Mouse (Mus musculus) heart, postnatal 10 days (tissue): ENCODE measurements at regions not wholly inside any gene's neighbourhood (a gene's known extent, or its start where the extent isn't known, plus 50 kb on each side); places are given as distances from the start of the nearest gene placed in this dataset.
A peak's percentile ranks its signal among the peaks of the same experiment; 100 is the strongest.

ENCODE experiments used
- DNase-seq, 2 experiments: peaks; one replicate each; pipeline ENCODE4 v3.0.0; 2021
- intact Hi-C: fragments of 180-260 bp; cut with DNase I; formaldehyde crosslinking; loops from one replicate; pipeline ENCODE4 v1.15.1; 2025

GRCm38 (mm10) chr2:6263565-6263964, 50.7 kb upstream of the Echdc3 start:
- intact Hi-C loops: no loop called here
- no peak for DNase-seq

DNA sequence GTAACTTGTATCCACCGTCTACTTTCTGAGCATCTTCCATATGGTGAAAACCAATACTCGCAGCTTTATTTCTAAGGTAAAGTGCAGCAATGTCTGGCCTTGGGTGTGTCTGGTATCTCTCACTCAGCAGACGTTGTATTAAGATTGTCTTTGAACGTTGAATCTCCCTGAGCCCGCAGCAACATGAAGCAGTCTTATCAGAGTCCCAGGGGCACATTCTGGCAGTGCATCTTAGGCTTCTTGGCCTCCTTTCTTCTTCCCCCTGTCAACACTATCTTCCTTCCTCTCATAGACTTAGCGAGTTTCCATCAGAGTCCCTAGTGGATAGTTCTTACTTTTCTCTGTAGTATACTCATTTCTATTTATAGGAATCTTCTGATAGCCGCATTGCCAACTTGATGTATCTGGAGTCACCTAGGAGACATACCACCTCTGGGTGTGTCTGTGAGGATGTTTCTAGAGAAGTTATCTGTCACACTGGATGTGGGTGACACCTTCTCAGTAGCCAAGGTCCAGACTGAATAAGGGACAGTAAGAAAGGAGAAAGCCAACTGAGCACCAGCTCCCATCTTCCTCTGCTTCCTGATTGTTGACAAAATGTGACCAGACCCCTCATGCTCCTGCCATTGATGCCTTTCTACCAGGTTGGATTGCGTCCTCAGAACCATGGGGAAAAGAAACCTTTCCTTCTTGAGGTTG, 51.4 kb upstream of the Echdc3 start:
- DNase-seq: no peak

GRCm38 (mm10) chr2:6265117-6265516, 52.3 kb upstream of the Echdc3 start:
- DNase-seq: no peak
- intact Hi-C loops: no loop called here

More for the DNA sequence above, 51.4 kb upstream of the Echdc3 start:
- intact Hi-C loops: no loop called here

DNA sequence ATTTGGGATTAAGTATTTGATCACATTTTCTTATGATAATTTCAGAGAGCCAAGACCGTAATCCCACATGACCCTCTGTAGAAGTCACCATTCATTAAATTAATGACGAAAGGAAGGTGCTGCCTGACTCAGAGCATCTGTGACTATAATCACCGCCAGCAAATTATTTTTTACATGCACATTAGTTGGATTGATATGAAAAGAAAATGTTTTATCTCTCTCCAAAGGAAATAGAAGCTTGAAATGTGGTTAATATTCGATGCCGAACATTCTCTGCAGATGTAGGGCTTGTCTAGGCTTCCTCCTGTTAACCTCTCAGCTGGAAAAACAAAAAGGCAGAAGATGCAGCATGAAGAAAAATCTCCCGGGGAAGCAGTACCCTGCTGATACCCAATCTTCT, 54.2 kb upstream of the Echdc3 start:
- intact Hi-C loops: no loop called here
- DNase-seq: no peak

GRCm38 (mm10) chr2:6267537-6267936, 54.7 kb upstream of the Echdc3 start:
- intact Hi-C loops: no loop called here
- DNase-seq: peak; percentile 74

GRCm38 (mm10) chr2:6272514-6272913, 50.0 kb upstream of the Usp6nl start:
- intact Hi-C loops: no loop called here

More at GRCm38 (mm10) chr2:6272514-6272913, 50.0 kb upstream of the Usp6nl start:
- peak in 1 of 2 experiments; percentile 41 for DNase-seq
